Mouse (Mus musculus): ENCODE measurements around the gene Fbxo41. TPM values are rescaled to one million over a fixed set of nuclear protein-coding genes. Genes with fewer than 3 reads are reported as not detected.

Gene Fbxo41
- polyA plus RNA-seq, 1 experiment from 2014 or later, result 0.29 TPM

DNA sequence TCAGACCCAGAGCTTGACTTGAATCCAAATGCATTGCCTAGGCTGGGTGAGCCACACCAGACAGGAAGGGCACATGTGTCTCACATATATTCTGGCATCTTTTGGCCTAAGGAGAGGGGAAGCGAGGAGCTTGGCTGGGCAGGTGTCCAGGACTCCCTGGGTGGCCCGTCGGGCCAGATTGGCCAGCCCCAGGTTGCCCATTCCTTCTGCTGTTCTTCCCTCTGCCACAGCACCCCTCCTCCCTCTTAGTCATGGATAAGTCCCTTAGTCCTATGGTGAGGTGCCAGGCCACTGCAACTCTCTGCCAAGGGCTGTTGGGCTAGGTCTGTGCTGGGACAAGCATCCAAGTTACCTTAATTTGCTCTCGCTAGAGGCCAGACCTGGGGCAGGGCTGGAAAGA, 13.1 kb upstream of the Fbxo41 start:
- WGBS, result 74% methylated on average over 4 of the region's 4 CpGs
- H3K27me3 ChIP-seq (ENCODE audit: insufficient read depth, low read length), result peaks cover 57% of the 10 kb centered on the region
- no peaks in the 10 kb centered on the region for H3K36me3 ChIP-seq (ENCODE audit: insufficient read depth)
- ATAC-seq (ENCODE audit: insufficient read depth) (no peak), DNase-seq (no peak)
- H3K27ac ChIP-seq (ENCODE audit: low read depth), result no peak overlapping the region
- TF ChIP-seq CTCF (IDR thresholded peaks at IDR 0.05; ENCODE audit: low read depth), result no peak
- H3K9me3 ChIP-seq (ENCODE audit: low read depth, low read length), result no peaks in the 10 kb centered on the region
- no peak overlapping the region for H3K9ac ChIP-seq
- H3K4me3 ChIP-seq (ENCODE audit: low read depth, low read length), result no peak overlapping the region
- H3K4me1 ChIP-seq (ENCODE audit: insufficient read depth), result no peaks in the 10 kb centered on the region
- no peak overlapping the region for H3K4me2 ChIP-seq

DNA sequence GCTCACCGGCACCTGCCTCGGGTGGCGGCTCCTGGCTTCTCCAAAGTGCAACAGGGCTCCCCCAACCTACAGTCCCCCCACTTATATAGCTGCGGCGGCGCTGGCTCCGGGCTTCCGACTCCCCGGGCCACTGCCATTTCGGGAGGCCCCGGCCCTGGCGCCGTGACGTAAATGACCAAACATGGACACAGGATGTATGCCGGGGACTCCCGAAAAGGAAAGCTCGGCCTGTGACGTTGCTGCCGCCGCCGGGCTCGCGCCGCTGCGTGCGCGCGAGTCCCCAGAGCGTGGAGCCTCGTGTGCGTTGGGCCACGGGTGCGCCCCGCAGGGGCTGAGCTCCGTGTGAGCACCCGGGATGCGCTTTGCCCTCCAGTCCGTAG, 10.7 kb upstream of the Fbxo41 start, which contains the start of gene Egr4:
Gene Egr4, minus strand, starts transcription at position 59 of the 380 bp plus-strand sequence.
- peak; percentile 69 for DNase-seq
- TF ChIP-seq CTCF (IDR thresholded peaks at IDR 0.05; ENCODE audit: low read depth), result no peak
- Histone ChIP-seq H3K27ac (ENCODE audit: low read depth) (no peak within 1 kb of the TSS), H3K9me3 (ENCODE audit: low read depth, low read length) (no peaks in the 10 kb centered on the region), H3K4me1 (ENCODE audit: insufficient read depth) (no peaks in the 10 kb centered on the region), H3K36me3 (ENCODE audit: insufficient read depth) (no peaks in the 10 kb centered on the region), H3K4me2 (peak within 1 kb of the TSS; percentile 74), H3K4me3 (ENCODE audit: low read depth, low read length) (peak within 1 kb of the TSS; percentile 40), H3K9ac (no peak within 1 kb of the TSS), H3K27me3 (ENCODE audit: insufficient read depth, low read length) (peaks cover 74% of the 10 kb centered on the region)
- WGBS, result under 1% methylated on average over 34 of the region's 38 CpGs
- peak; percentile 77 for ATAC-seq (ENCODE audit: insufficient read depth)

DNA sequence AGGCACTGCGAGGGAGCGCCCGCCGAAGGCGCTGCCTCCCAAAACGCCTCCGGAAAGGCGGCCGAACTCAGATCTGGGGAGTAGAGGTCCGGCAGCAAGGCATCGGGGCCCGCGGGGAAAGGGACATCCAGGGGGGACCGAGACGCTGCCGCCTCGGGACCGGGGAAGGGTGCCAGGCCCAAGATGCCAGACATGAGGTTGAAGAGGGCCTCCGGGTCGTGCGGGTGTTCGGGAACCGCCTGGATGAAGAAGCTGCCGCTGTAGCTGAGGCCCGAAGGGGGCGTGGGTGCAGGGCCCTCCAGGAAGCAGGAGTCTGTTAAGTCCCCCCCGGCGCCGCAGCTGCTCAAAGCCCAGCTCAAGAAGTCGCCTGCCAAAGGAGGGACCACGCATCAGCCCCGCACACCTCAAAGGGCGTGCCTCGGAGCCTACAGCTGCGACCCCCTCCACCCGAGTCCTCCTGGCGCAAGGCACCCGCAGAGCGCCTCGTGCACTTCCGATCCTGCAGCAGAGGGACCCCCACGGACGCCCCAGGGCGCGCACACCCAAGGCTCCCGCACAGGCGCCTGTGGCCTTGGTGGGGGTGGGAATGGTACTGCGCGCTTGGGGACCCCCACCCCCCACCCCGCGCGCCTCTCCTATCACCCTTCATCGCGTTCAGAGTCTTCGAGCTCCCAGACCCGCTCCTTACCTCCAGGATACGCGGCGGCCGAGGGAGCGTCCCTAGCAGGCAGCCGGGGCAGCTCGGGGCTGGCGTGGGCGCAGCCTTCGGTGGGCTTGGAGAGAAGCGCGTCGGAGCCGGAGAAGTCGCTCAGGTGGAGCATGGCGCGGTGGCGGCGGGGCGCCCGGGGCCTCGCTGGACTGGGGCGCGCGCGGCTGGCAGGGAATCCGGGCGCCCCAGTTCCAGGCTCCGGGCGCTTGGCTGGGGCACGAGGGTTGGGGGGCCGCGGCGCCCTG, 10.1 kb upstream of the Fbxo41 start:
- H3K4me1 ChIP-seq (ENCODE audit: insufficient read depth), result no peaks in the 10 kb centered on the region
- peak overlapping the region; percentile 74 for H3K4me2 ChIP-seq
- H3K27ac ChIP-seq (ENCODE audit: low read depth), result no peak overlapping the region
- no peak for TF ChIP-seq CTCF (IDR thresholded peaks at IDR 0.05; ENCODE audit: low read depth)
- ATAC-seq (ENCODE audit: insufficient read depth) (peak; percentile 55), DNase-seq (no peak)
- H3K9ac ChIP-seq, result no peak overlapping the region
- H3K27me3 ChIP-seq (ENCODE audit: insufficient read depth, low read length), result peaks cover 75% of the 10 kb centered on the region
- under 1% methylated on average over 70 of the region's 90 CpGs for WGBS
- no peaks in the 10 kb centered on the region for H3K9me3 ChIP-seq (ENCODE audit: low read depth, low read length)
- no peaks in the 10 kb centered on the region for H3K36me3 ChIP-seq (ENCODE audit: insufficient read depth)
- H3K4me3 ChIP-seq (ENCODE audit: low read depth, low read length), result peak overlapping the region; percentile 40

DNA sequence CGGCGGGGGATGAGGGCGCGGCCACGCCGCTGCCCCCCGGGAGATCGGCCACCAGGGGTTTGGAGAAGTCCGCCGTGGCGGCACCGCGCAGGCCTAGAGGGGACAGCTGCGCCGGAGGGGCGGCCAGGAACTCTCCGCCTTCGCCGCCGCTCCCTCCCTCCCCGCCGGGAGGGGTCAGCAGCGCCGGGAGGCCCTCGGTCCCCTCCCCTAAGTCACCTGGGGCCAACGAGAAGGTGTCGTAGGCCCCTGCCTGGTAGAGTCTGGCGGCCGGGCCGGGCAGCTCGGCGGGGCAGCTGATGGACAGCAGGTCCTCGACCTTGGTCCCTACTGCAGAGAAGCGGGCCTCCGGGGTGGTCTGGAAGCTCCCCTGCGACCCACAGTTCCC, 9.3 kb upstream of the Fbxo41 start:
- Histone ChIP-seq H3K9ac (no peak overlapping the region), H3K9me3 (ENCODE audit: low read depth, low read length) (no peaks in the 10 kb centered on the region), H3K27me3 (ENCODE audit: insufficient read depth, low read length) (peaks cover 75% of the 10 kb centered on the region), H3K4me1 (ENCODE audit: insufficient read depth) (no peaks in the 10 kb centered on the region), H3K4me3 (ENCODE audit: low read depth, low read length) (peak overlapping the region; percentile 40), H3K4me2 (peak overlapping the region; percentile 42), H3K36me3 (ENCODE audit: insufficient read depth) (no peaks in the 10 kb centered on the region), H3K27ac (ENCODE audit: low read depth) (no peak overlapping the region)
- TF ChIP-seq CTCF (IDR thresholded peaks at IDR 0.05; ENCODE audit: low read depth), result no peak
- no peak for ATAC-seq (ENCODE audit: insufficient read depth)
- under 1% methylated on average over 35 of the region's 36 CpGs for WGBS
- no peak for DNase-seq

DNA sequence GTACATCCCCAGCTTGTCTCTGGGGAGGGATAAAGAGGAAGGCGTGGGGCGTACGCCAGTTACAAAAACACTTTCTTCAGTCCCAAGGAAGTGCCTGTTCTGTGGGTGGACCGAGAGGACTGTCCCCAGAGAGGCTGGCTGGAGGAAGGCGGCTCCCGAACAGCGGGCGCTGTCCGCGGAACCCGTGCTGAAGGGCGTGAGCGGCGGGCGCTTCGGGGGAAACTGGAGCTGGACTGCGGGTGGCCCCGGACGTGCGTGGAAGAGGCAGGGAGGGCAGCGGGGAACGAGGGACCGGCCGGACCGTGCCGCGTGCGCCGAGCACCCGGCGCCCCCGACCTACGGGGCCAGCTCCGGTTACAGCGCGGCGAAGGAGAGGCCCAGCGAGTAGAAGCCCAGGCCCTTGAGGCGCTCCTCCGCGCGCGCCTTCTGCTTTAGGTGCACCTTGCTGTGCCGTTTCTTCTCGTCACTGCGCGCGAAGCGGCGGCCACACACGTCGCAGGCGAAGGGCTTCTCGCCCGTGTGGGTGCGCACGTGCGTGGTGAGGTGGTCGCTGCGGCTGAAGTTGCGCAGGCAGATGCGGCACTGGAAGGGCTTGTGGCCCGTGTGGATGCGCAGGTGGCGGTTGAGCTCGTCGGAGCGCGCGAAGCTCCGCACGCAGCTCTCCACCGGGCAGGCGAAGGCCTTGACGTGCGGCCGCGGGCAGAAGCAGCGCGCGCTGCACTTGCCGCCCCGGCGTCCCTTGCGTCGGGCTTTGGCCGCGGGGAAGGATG, 8.7 kb upstream of the Fbxo41 start:
- DNase-seq (peak; percentile 77), ATAC-seq (ENCODE audit: insufficient read depth) (peak; percentile 44; the same call in 1 of the 2 replicates)
- Histone ChIP-seq H3K4me2 (peak overlapping the region; percentile 42), H3K4me3 (ENCODE audit: low read depth, low read length) (peak overlapping the region; percentile 40), H3K36me3 (ENCODE audit: insufficient read depth) (no peaks in the 10 kb centered on the region), H3K27me3 (ENCODE audit: insufficient read depth, low read length) (peaks cover 73% of the 10 kb centered on the region), H3K9ac (no peak overlapping the region), H3K9me3 (ENCODE audit: low read depth, low read length) (no peaks in the 10 kb centered on the region), H3K27ac (ENCODE audit: low read depth) (no peak overlapping the region), H3K4me1 (ENCODE audit: insufficient read depth) (no peaks in the 10 kb centered on the region)
- under 1% methylated on average over 88 of the region's 88 CpGs for WGBS
- TF ChIP-seq CTCF (IDR thresholded peaks at IDR 0.05; ENCODE audit: low read depth), result no peak

DNA sequence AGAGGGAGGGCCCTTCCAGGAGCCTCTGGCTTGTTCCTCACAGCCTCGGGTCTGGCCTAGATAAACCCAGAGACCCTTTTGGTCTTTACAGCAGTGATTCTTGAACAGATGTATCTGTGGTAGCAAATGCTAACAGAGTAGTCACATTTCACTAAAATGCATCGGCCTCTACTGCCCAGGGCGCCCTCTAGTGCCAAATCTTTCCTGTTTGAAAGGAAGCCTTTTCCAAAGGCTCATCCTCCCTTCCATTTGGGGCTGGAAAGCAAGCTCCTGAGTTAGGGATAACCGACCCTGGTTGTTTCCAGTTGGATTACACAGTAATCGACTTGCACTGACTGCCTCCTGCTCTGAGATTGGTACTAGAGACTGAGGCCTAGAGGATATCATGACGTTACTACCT, 7.7 kb upstream of the Fbxo41 start:
- no peak overlapping the region for H3K4me3 ChIP-seq (ENCODE audit: low read depth, low read length)
- WGBS, result 3% methylated on average over 6 of the region's 6 CpGs
- no peaks in the 10 kb centered on the region for H3K9me3 ChIP-seq (ENCODE audit: low read depth, low read length)
- no peak overlapping the region for H3K4me2 ChIP-seq
- peak; percentile 58 for TF ChIP-seq CTCF (IDR thresholded peaks at IDR 0.05; ENCODE audit: low read depth)
- peaks cover 63% of the 10 kb centered on the region for H3K27me3 ChIP-seq (ENCODE audit: insufficient read depth, low read length)
- H3K9ac ChIP-seq, result no peak overlapping the region
- no peaks in the 10 kb centered on the region for H3K36me3 ChIP-seq (ENCODE audit: insufficient read depth)
- H3K27ac ChIP-seq (ENCODE audit: low read depth), result no peak overlapping the region
- no peaks in the 10 kb centered on the region for H3K4me1 ChIP-seq (ENCODE audit: insufficient read depth)
- peak; percentile 79 for DNase-seq
- no peak for ATAC-seq (ENCODE audit: insufficient read depth)

DNA sequence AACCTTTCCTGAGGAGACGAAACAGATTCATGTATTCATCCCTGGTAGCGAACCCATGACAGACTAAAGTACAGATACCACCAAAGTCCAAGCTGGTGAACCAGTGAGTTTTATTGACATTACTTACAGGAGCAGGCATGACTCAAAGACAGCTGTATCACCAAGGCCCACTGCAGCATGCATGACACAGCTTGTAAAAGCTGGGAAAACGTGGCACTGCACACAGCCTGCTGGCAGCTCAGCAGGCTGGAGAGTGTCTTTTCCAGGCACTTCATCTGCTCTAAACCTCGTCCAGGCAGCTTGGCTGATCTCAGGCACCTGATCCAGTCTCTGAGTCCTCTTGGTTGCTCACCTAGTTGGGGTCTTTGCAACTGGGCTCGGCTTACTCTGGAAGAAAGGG, 5.8 kb upstream of the Fbxo41 start:
- no peak for TF ChIP-seq CTCF (IDR thresholded peaks at IDR 0.05; ENCODE audit: low read depth)
- Histone ChIP-seq H3K9me3 (ENCODE audit: low read depth, low read length) (no peaks in the 10 kb centered on the region), H3K9ac (no peak overlapping the region), H3K4me3 (ENCODE audit: low read depth, low read length) (no peak overlapping the region), H3K4me1 (ENCODE audit: insufficient read depth) (no peaks in the 10 kb centered on the region), H3K36me3 (ENCODE audit: insufficient read depth) (no peaks in the 10 kb centered on the region), H3K4me2 (no peak overlapping the region), H3K27ac (ENCODE audit: low read depth) (no peak overlapping the region), H3K27me3 (ENCODE audit: insufficient read depth, low read length) (peaks cover 49% of the 10 kb centered on the region)
- ATAC-seq (ENCODE audit: insufficient read depth) (no peak), DNase-seq (no peak)
- 39% methylated on average over 5 of the region's 5 CpGs for WGBS

All from lung, embryonic 14.5 days (tissue).